Mouse (Mus musculus) lung, embryonic 16.5 days (tissue): ENCODE results near the gene Adora3. TPM values are rescaled to one million over a fixed set of nuclear protein-coding genes. Genes with fewer than 3 reads are reported as not detected.
"Not testable (repeated sequence)": the region's sequence is repeated elsewhere in the genome, so short reads cannot be mapped to it uniquely, and the experiment has no call there.

ENCODE experiments used
- ATAC-seq: fragments of 200-750 bp; cut with Nextera tagmentation; 2 replicates; pipeline ENCODE4 v1.8.0; 2017; ENCODE audit warnings: low read depth, mild to moderate bottlenecking, moderate library complexity
- H3K27ac ChIP-seq: fragments of 300-500 bp; sonication (generic); 2 replicates; pipeline ENCODE4 v1.5.1; 2014; ENCODE audit warnings: mild to moderate bottlenecking, control low read depth, low read length
- H3K27me3 ChIP-seq: fragments of 300-500 bp; sonication (generic); 2 replicates; pipeline ENCODE4 v1.6.1; 2014; ENCODE audit warnings: low read depth, low read length, mixed read lengths; ENCODE audit not compliant: control insufficient read depth, insufficient read depth
- H3K36me3 ChIP-seq: fragments of 300-500 bp; sonication (generic); 2 replicates; pipeline ENCODE4 v1.6.1; 2014; ENCODE audit warnings: low read length; ENCODE audit not compliant: control insufficient read depth, insufficient read depth
- H3K4me1 ChIP-seq: fragments of 300-500 bp; sonication (generic); replicated peaks from 2 replicates; pipeline ENCODE4 v1.6.1; 2014; ENCODE audit warnings: low read length, mixed read lengths; ENCODE audit not compliant: control insufficient read depth, insufficient read depth
- H3K4me2 ChIP-seq: fragments of 300-500 bp; sonication (generic); 2 replicates; pipeline ENCODE4 v1.6.1; 2014; ENCODE audit warnings: low read depth, low read length, control low read depth
- H3K4me3 ChIP-seq: fragments of 300-500 bp; sonication (generic); 2 replicates; pipeline ENCODE4 v1.5.1; 2014; ENCODE audit warnings: mild to moderate bottlenecking, low read length, control low read depth
- H3K9ac ChIP-seq: fragments of 300-500 bp; sonication (generic); 2 replicates; pipeline ENCODE4 v1.6.1; 2014; ENCODE audit warnings: low read length, control low read depth
- H3K9me3 ChIP-seq: fragments of 300-500 bp; sonication (generic); 2 replicates; pipeline ENCODE4 v1.6.1; 2016; ENCODE audit warnings: low read length; ENCODE audit not compliant: control insufficient read depth
- WGBS: fragments of 180-500 bp; shearing (Covaris S2); extraction: QIAGEN DNeasy Blood & Tissue Kit; methylation state at CpG from one replicate; pipeline ENCODE4 v1.1.7; 2014; 5-methylcytosine and 5-hydroxymethylcytosine counted together
- polyA plus RNA-seq: library from polyadenylated mRNA; unstranded; fragments of >200 nt; fragmentation: Nextera tagmentation; extraction: Ambion mirVana; gene quantifications from 2 replicates; pipeline ENCODE4 v1.2.1, GENCODE M21; 2015

Adora3 gene
- polyA plus RNA-seq, 1 experiment from 2014 or later: 0.45 TPM

GRCm38 (mm10) chr3:105917656-105918354 lies 47.1 kb downstream of the Adora3 start:
- H3K4me2 ChIP-seq: no peak overlapping the region
- H3K9ac ChIP-seq: no peak overlapping the region

GRCm38 (mm10) chr3:105918355-105918745 lies 47.7 kb downstream of the Adora3 start:
- Histone ChIP-seq H3K9ac (no peak overlapping the region), H3K9me3 (no peaks in the 10 kb centered on the region), H3K4me1 (peaks cover 11% of the 10 kb centered on the region; the same call in 1 of the 2 replicates), H3K4me3 (no peak overlapping the region), H3K4me2 (no peak overlapping the region), H3K27me3 (no peaks in the 10 kb centered on the region), H3K36me3 (no peaks in the 10 kb centered on the region), H3K27ac (no peak overlapping the region)
- 64% methylated on average over 3 of the region's 3 CpGs for WGBS
- ATAC-seq: no peak

More at GRCm38 (mm10) chr3:105917656-105918354, 47.1 kb downstream of the Adora3 start:
- WGBS: 66% methylated on average over 10 of the region's 10 CpGs
- no peak overlapping the region for H3K27ac ChIP-seq
- H3K9me3 ChIP-seq: no peaks in the 10 kb centered on the region
- no peaks in the 10 kb centered on the region for H3K36me3 ChIP-seq
- H3K4me3 ChIP-seq: no peak overlapping the region
- peaks cover 11% of the 10 kb centered on the region; the same call in 1 of the 2 replicates for H3K4me1 ChIP-seq
- H3K27me3 ChIP-seq: no peaks in the 10 kb centered on the region
- ATAC-seq: no peak

GRCm38 (mm10) chr3:105920743-105921142 lies 50.1 kb downstream of the Adora3 start:
- not testable (repeated sequence) for H3K9me3 ChIP-seq, ATAC-seq, H3K27me3 ChIP-seq, H3K27ac ChIP-seq, H3K36me3 ChIP-seq, H3K4me1 ChIP-seq, H3K9ac ChIP-seq, H3K4me2 ChIP-seq, H3K4me3 ChIP-seq

GRCm38 (mm10) chr3:105921959-105922358 lies 51.3 kb downstream of the Adora3 start:
- whole genome bisulfite sequencing: 59% methylated on average over 2 of the region's 2 CpGs
- no peak overlapping the region for H3K4me3 ChIP-seq

GRCm38 (mm10) chr3:105924616-105925015 lies 54.0 kb downstream of the Adora3 start:
- Histone ChIP-seq H3K4me2 (no peak overlapping the region), H3K36me3 (no peaks in the 10 kb centered on the region), H3K27me3 (no peaks in the 10 kb centered on the region), H3K27ac (no peak overlapping the region), H3K4me1 (no peaks in the 10 kb centered on the region), H3K9ac (no peak overlapping the region), H3K4me3 (no peak overlapping the region), H3K9me3 (no peaks in the 10 kb centered on the region)
- 75% methylated on average over 9 of the region's 9 CpGs for WGBS
- no peak for ATAC-seq

More at GRCm38 (mm10) chr3:105921959-105922358, 51.3 kb downstream of the Adora3 start:
- H3K9ac ChIP-seq: no peak overlapping the region
- no peaks in the 10 kb centered on the region for H3K4me1 ChIP-seq
- H3K36me3 ChIP-seq: no peaks in the 10 kb centered on the region
- no peak for ATAC-seq
- no peaks in the 10 kb centered on the region for H3K9me3 ChIP-seq
- H3K27ac ChIP-seq: no peak overlapping the region
- no peak overlapping the region for H3K4me2 ChIP-seq
- H3K27me3 ChIP-seq: no peaks in the 10 kb centered on the region

GRCm38 (mm10) chr3:105927561-105928194 lies 57.0 kb downstream of the Adora3 start:
- Histone ChIP-seq H3K4me2 (no peak overlapping the region), H3K9me3 (no peaks in the 10 kb centered on the region), H3K9ac (no peak overlapping the region), H3K4me1 (no peaks in the 10 kb centered on the region), H3K36me3 (no peaks in the 10 kb centered on the region; the same call in 1 of the 2 replicates), H3K4me3 (no peak overlapping the region), H3K27me3 (no peaks in the 10 kb centered on the region), H3K27ac (no peak overlapping the region)
- ATAC-seq: no peak
- WGBS: 74% methylated on average over 7 of the region's 7 CpGs

- no peak for ATAC-seq
- 85% methylated on average over 3 of the region's 3 CpGs for WGBS
Measured at GRCm38 (mm10) chr3:105928195-105928569, 57.5 kb downstream of the Adora3 start.

GRCm38 (mm10) chr3:105928781-105929180 lies 58.1 kb downstream of the Adora3 start:
- ATAC-seq: no peak
- Histone ChIP-seq H3K36me3 (no peaks in the 10 kb centered on the region; the same call in 1 of the 2 replicates), H3K4me2 (no peak overlapping the region), H3K27me3 (no peaks in the 10 kb centered on the region), H3K27ac (no peak overlapping the region), H3K9ac (no peak overlapping the region), H3K9me3 (no peaks in the 10 kb centered on the region), H3K4me3 (no peak overlapping the region), H3K4me1 (no peaks in the 10 kb centered on the region)
- 83% methylated on average over 6 of the region's 6 CpGs for WGBS

More at GRCm38 (mm10) chr3:105928195-105928569, 57.5 kb downstream of the Adora3 start:
- no peaks in the 10 kb centered on the region for H3K27me3 ChIP-seq
- H3K9me3 ChIP-seq: no peaks in the 10 kb centered on the region
- H3K36me3 ChIP-seq: no peaks in the 10 kb centered on the region; the same call in 1 of the 2 replicates
- H3K9ac ChIP-seq: no peak overlapping the region
- no peak overlapping the region for H3K27ac ChIP-seq
- H3K4me3 ChIP-seq: no peak overlapping the region
- no peaks in the 10 kb centered on the region for H3K4me1 ChIP-seq
- H3K4me2 ChIP-seq: no peak overlapping the region

- Histone ChIP-seq H3K9me3 (no peaks in the 10 kb centered on the region), H3K9ac (no peak overlapping the region), H3K4me1 (peaks cover 3% of the 10 kb centered on the region), H3K36me3 (no peaks in the 10 kb centered on the region; the same call in 1 of the 2 replicates), H3K27me3 (no peaks in the 10 kb centered on the region), H3K27ac (no peak overlapping the region), H3K4me3 (no peak overlapping the region), H3K4me2 (no peak overlapping the region)
- no peak for ATAC-seq
- 64% methylated on average over 7 of the region's 7 CpGs for WGBS
Measured at GRCm38 (mm10) chr3:105929821-105930220, 59.2 kb downstream of the Adora3 start.
